Mouse (Mus musculus): ENCODE data around the gene Wdr78. TPM values are rescaled to one million over a fixed set of nuclear protein-coding genes. Genes with fewer than 3 reads are reported as not detected.

The Wdr78 gene
- polyA plus RNA-seq, 1 experiment from 2014 or later: 1.4 TPM

DNA sequence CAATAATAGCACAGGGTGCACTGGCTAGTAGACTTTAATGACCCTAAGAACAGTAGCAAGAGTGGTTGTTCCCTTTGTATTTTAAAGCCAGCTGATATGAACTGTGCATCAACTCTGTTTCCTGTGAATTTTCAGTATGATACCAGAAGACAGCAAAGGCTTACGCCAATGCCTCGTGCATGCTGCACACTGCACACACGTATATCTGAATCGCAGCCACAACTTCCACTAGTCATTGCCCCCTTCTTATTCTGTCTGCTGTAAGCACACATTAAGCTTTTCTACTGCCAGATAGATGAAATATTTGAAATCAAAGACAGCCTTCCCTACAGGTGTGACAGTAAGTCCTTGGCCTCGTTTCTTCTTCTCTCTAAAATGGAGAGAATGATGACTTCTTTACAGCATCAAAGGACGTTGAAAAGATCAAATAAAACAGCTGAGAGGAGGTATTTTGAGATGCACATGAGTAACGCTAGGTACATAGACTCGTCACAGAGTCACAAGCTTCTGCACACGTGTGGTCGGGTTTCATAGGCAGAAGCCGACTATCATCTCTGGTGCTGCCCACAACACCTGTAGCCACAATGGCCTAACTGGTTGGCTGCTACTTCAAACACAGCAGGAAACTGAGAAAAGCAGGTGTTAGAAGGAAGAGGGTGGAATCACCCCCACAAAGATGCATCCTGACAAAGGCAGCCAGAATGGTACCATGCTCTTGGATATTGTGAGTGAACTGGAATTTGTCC, 123.6 kb downstream of the Wdr78 start:
- no peak for TF ChIP-seq CTCF (IDR thresholded peaks at IDR 0.05; ENCODE audit: low read depth)
- Histone ChIP-seq H3K4me3 (replicated peaks; ENCODE audit: low read depth, low read length) (no peak overlapping the region), H3K36me3 (ENCODE audit: insufficient read depth, low read length) (no peaks in the 10 kb centered on the region), H3K9ac (ENCODE audit: low read depth, low read length) (no peak overlapping the region), H3K9me3 (replicated peaks; ENCODE audit: low read length) (no peaks in the 10 kb centered on the region), H3K4me1 (replicated peaks; ENCODE audit: insufficient read depth, low read length) (no peaks in the 10 kb centered on the region), H3K4me2 (ENCODE audit: low read length) (no peak overlapping the region), H3K27ac (no peak overlapping the region), H3K27me3 (ENCODE audit: insufficient read depth, low read length) (no peaks in the 10 kb centered on the region)
- ATAC-seq (replicated peaks; ENCODE audit: low FRiP score, low read depth): no peak
- 72% methylated on average over 11 of the region's 11 CpGs for WGBS
- DNase-seq (ENCODE audit: low spot score): no peak

DNA sequence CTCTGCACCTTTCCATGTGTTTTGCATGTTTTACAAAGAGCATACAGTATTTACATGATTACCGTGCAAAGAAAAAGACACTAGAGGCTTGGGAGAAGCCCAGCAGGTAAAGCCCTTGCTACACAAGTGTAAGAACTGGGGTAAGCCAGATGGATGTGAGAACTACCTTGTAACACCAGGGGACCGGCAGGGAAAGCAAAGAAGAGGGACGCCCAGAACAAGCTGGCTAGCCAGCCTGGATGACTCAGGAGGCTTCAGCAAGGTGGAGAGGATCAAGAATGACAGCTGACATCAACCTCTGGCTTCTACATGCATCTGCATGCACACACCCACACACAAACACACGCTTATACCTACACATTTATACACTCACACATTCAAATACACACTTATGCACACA, 124.3 kb downstream of the Wdr78 start:
- no peak for TF ChIP-seq CTCF (IDR thresholded peaks at IDR 0.05; ENCODE audit: low read depth)
- no peaks in the 10 kb centered on the region for H3K36me3 ChIP-seq (ENCODE audit: insufficient read depth, low read length)
- ATAC-seq (replicated peaks; ENCODE audit: low FRiP score, low read depth) (no peak), DNase-seq (ENCODE audit: low spot score) (no peak)
- no peaks in the 10 kb centered on the region for H3K4me1 ChIP-seq (replicated peaks; ENCODE audit: insufficient read depth, low read length)
- no peaks in the 10 kb centered on the region for H3K9me3 ChIP-seq (replicated peaks; ENCODE audit: low read length)
- H3K9ac ChIP-seq (ENCODE audit: low read depth, low read length): no peak overlapping the region
- H3K27ac ChIP-seq: no peak overlapping the region
- WGBS: 83% methylated on average over 4 of the region's 4 CpGs
- no peaks in the 10 kb centered on the region for H3K27me3 ChIP-seq (ENCODE audit: insufficient read depth, low read length)
- H3K4me2 ChIP-seq (ENCODE audit: low read length): no peak overlapping the region
- no peak overlapping the region for H3K4me3 ChIP-seq (replicated peaks; ENCODE audit: low read depth, low read length)

- H3K9ac ChIP-seq (ENCODE audit: low read depth, low read length): no peak overlapping the region
- no peak overlapping the region for H3K27ac ChIP-seq
- H3K4me2 ChIP-seq (ENCODE audit: low read length): no peak overlapping the region
- ATAC-seq (replicated peaks; ENCODE audit: low FRiP score, low read depth) (no peak), DNase-seq (ENCODE audit: low spot score) (no peak)
- H3K4me3 ChIP-seq (replicated peaks; ENCODE audit: low read depth, low read length): no peak overlapping the region
- no peaks in the 10 kb centered on the region for H3K36me3 ChIP-seq (ENCODE audit: insufficient read depth, low read length)
- no peak for TF ChIP-seq CTCF (IDR thresholded peaks at IDR 0.05; ENCODE audit: low read depth)
- H3K9me3 ChIP-seq (replicated peaks; ENCODE audit: low read length): no peaks in the 10 kb centered on the region
- no peaks in the 10 kb centered on the region for H3K4me1 ChIP-seq (replicated peaks; ENCODE audit: insufficient read depth, low read length)
- no peaks in the 10 kb centered on the region for H3K27me3 ChIP-seq (ENCODE audit: insufficient read depth, low read length)
- 72% methylated on average over 5 of the region's 5 CpGs for WGBS
Observed at GRCm38 (mm10) chr4:102989391-102989790, 125.0 kb downstream of the Wdr78 start.

DNA sequence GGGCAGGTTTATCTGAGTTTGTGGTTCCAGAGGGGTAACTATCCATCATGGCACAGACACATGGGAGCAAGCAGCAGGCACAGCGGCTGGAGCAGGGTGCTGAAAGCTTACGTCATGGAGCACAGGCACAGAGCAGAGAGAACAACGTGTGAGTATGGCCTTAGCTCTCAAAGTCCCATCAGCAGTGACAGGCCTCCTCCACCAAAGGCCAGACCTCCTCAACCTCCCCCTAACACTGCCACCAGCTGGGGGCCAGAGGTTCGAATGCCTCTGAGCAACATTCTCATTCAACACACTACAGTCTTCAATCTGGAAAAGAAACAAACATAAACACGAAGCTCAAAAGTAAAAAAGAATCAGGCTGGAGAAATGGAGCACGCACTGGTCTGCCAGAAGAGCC, 125.8 kb downstream of the Wdr78 start:
- H3K4me3 ChIP-seq (replicated peaks; ENCODE audit: low read depth, low read length): no peak overlapping the region
- TF ChIP-seq CTCF (IDR thresholded peaks at IDR 0.05; ENCODE audit: low read depth): no peak
- H3K27ac ChIP-seq: no peak overlapping the region
- H3K9me3 ChIP-seq (replicated peaks; ENCODE audit: low read length): no peaks in the 10 kb centered on the region
- DNase-seq (ENCODE audit: low spot score): no peak
- H3K4me1 ChIP-seq (replicated peaks; ENCODE audit: insufficient read depth, low read length): no peaks in the 10 kb centered on the region
- H3K36me3 ChIP-seq (ENCODE audit: insufficient read depth, low read length): no peaks in the 10 kb centered on the region
- no peaks in the 10 kb centered on the region for H3K27me3 ChIP-seq (ENCODE audit: insufficient read depth, low read length)
- H3K4me2 ChIP-seq (ENCODE audit: low read length): no peak overlapping the region
- 68% methylated on average over 6 of the region's 6 CpGs for WGBS
- ATAC-seq (replicated peaks; ENCODE audit: low FRiP score, low read depth): no peak
- H3K9ac ChIP-seq (ENCODE audit: low read depth, low read length): no peak overlapping the region

Other genes starting within 250 kb of the Wdr78 start
- 0.69 and 1.0 TPM in 2 replicates for gene Tctex1d1, start 135.9 kb downstream of the Wdr78 start, polyA plus RNA-seq (2015; fragmentation: Nextera tagmentation; extraction: Ambion mirVana)
- gene Insl5, start 87.7 kb downstream of the Wdr78 start, polyA plus RNA-seq (2015; fragmentation: Nextera tagmentation; extraction: Ambion mirVana): not detected in 2 replicates
- 41.4 and 41.9 TPM in 2 replicates for gene Mier1, start 165 bp downstream of the Wdr78 start, polyA plus RNA-seq (2015; fragmentation: Nextera tagmentation; extraction: Ambion mirVana)
- 8.2 and 9.4 TPM in 2 replicates for gene Slc35d1, start 100.6 kb upstream of the Wdr78 start, polyA plus RNA-seq (2015; fragmentation: Nextera tagmentation; extraction: Ambion mirVana)
- not detected in 2 replicates for gene 4921539E11Rik, start 176.3 kb upstream of the Wdr78 start, polyA plus RNA-seq (2015; fragmentation: Nextera tagmentation; extraction: Ambion mirVana)
- gene Oma1, start 199.3 kb upstream of the Wdr78 start, polyA plus RNA-seq (2015; fragmentation: Nextera tagmentation; extraction: Ambion mirVana): 24.0 and 24.2 TPM in 2 replicates